Mouse (Mus musculus) testis, adult 2 months (tissue): Measurements from ENCODE around the gene Stum. TPM values are rescaled to one million over a fixed set of nuclear protein-coding genes. Genes with fewer than 3 reads are reported as not detected.
A peak's percentile ranks its signal among the peaks of the same experiment; 100 is the strongest.

ENCODE experiments used
- H3K27ac ChIP-seq: fragments of 200-500 bp; 2 replicates; pipeline ENCODE4 v1.5.1; 2012; ENCODE audit warnings: low read depth, low read length; ENCODE audit not compliant: control insufficient read depth, insufficient read depth
- H3K27me3 ChIP-seq: fragments of 200-500 bp; 2 replicates; pipeline ENCODE4 v1.6.1; 2012; ENCODE audit warnings: mild to moderate bottlenecking, low read length, moderate library complexity; ENCODE audit not compliant: control insufficient read depth, insufficient read depth
- H3K36me3 ChIP-seq: fragments of 200-500 bp; 2 replicates; pipeline ENCODE4 v1.6.1; 2012; ENCODE audit warnings: mild to moderate bottlenecking, low read length; ENCODE audit not compliant: control insufficient read depth, insufficient read depth
- H3K4me1 ChIP-seq: fragments of 200-500 bp; 2 replicates; pipeline ENCODE4 v1.6.1; 2012; ENCODE audit warnings: low read length; ENCODE audit not compliant: control insufficient read depth, insufficient read depth
- H3K4me3 ChIP-seq: fragments of 200-500 bp; 2 replicates; pipeline ENCODE4 v1.5.1; 2012; ENCODE audit warnings: low read depth, mild to moderate bottlenecking, low read length, moderate library complexity, mixed read lengths; ENCODE audit not compliant: control insufficient read depth
- CTCF ChIP-seq: fragments of 200-500 bp; IDR thresholded peaks from 2 replicates; pipeline ENCODE4 v1.5.1; 2012; ENCODE audit warnings: low read depth, mild to moderate bottlenecking, inconsistent platforms, low read length, moderate library complexity; ENCODE audit not compliant: control insufficient read depth, insufficient read depth, insufficient replicate concordance
- POLR2A ChIP-seq: fragments of 200-500 bp; IDR thresholded peaks from 2 replicates; pipeline ENCODE4 v1.6.1; 2012; ENCODE audit warnings: low read depth, mild to moderate bottlenecking, inconsistent platforms, low read length, moderate library complexity; ENCODE audit not compliant: control insufficient read depth
- polyA plus RNA-seq: library from polyadenylated mRNA; depleted of rRNA; stranded (reverse); fragments of >200 nt; gene quantifications from 2 replicates; pipeline ENCODE4 v1.2.3, GENCODE M21; 2012

Stum gene
- polyA plus RNA-seq, 1 experiment: 0.27 TPM

- Histone ChIP-seq H3K36me3 (no peaks in the 10 kb centered on the region), H3K27ac (no peak overlapping the region), H3K27me3 (no peaks in the 10 kb centered on the region), H3K4me1 (peaks cover 9% of the 10 kb centered on the region), H3K4me3 (no peak overlapping the region)
- TF ChIP-seq POLR2A (no peak), CTCF (no peak)
These were observed 73.5 kb downstream of the Stum start for GRCm38 (mm10) chr1:180409771-180410170.

GRCm38 (mm10) chr1:180408832-180409231 lies 74.5 kb downstream of the Stum start:
- H3K27ac ChIP-seq: no peak overlapping the region
- TF ChIP-seq POLR2A: no peak
- no peak for TF ChIP-seq CTCF
- H3K36me3 ChIP-seq: no peaks in the 10 kb centered on the region
- H3K4me3 ChIP-seq: no peak overlapping the region
- H3K27me3 ChIP-seq: no peaks in the 10 kb centered on the region
- peaks cover 9% of the 10 kb centered on the region for H3K4me1 ChIP-seq

GRCm38 (mm10) chr1:180407727-180408719 lies 75.3 kb downstream of the Stum start:
- peaks cover 17% of the 10 kb centered on the region for H3K4me1 ChIP-seq
- H3K36me3 ChIP-seq: no peaks in the 10 kb centered on the region
- no peak overlapping the region for H3K4me3 ChIP-seq
- H3K27me3 ChIP-seq: no peaks in the 10 kb centered on the region
- H3K27ac ChIP-seq: no peak overlapping the region
- TF ChIP-seq CTCF: no peak

- TF ChIP-seq POLR2A (no peak), CTCF (peak; percentile 60)
- H3K4me3 ChIP-seq: no peak overlapping the region
- no peak overlapping the region for H3K27ac ChIP-seq
- H3K4me1 ChIP-seq: peaks cover 21% of the 10 kb centered on the region
- no peaks in the 10 kb centered on the region for H3K27me3 ChIP-seq
- no peaks in the 10 kb centered on the region for H3K36me3 ChIP-seq
These were observed 76.1 kb downstream of the Stum start for GRCm38 (mm10) chr1:180407171-180407671.

GRCm38 (mm10) chr1:180406336-180407035 lies 76.8 kb downstream of the Stum start:
- Histone ChIP-seq H3K4me1 (peaks cover 21% of the 10 kb centered on the region), H3K27ac (no peak overlapping the region)

GRCm38 (mm10) chr1:180405576-180406335 lies 77.5 kb downstream of the Stum start:
- TF ChIP-seq POLR2A: no peak
- TF ChIP-seq CTCF: no peak
- no peak overlapping the region for H3K4me3 ChIP-seq
- H3K36me3 ChIP-seq: no peaks in the 10 kb centered on the region
- H3K4me1 ChIP-seq: peaks cover 21% of the 10 kb centered on the region
- H3K27ac ChIP-seq: no peak overlapping the region
- no peaks in the 10 kb centered on the region for H3K27me3 ChIP-seq

More at GRCm38 (mm10) chr1:180406336-180407035, 76.8 kb downstream of the Stum start:
- TF ChIP-seq CTCF (no peak), POLR2A (no peak)
- no peaks in the 10 kb centered on the region for H3K27me3 ChIP-seq
- no peaks in the 10 kb centered on the region for H3K36me3 ChIP-seq
- H3K4me3 ChIP-seq: no peak overlapping the region
